Mouse (Mus musculus): Measurements from ENCODE around the gene Asz1.

DNA sequence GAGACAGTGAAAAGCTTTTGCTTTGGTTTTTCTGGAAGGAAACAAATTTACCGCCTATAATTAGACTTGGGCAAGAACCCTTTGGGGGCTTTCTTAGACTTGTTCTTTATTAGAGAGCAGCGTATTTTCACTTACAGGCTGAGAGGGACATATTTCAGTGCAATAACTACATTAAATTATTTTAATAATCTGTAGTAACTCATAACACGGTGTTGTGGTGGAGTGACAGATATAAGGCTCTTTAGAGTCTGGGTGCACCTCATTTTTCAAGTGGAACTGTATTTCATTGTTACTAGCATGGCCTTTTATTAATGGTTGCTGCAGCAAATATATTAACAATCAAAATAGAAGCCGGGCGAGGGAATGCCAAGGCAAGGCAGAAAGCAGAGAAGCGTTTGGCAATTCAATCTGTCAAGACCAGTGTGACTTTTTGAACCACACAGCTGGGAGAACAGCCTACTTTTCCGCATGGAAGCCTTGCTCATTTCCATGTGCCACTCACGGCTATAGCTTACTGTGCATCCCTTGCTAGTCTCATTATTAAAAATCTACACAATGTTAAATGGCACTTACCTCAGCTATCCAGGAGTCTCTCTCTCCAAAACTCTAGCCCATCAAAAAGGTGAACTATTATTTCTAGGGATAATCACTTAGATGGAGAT is 84.6 kb downstream of the Asz1 start:
- TF ChIP-seq POU5F1 (IDR thresholded peaks at IDR 0.05; ENCODE audit: borderline replicate concordance, low read length), result no peak
- TF ChIP-seq CTCF (conservative IDR thresholded peaks at IDR 0.05; ENCODE audit: low read length), result no peak
- TF ChIP-seq NANOG (IDR thresholded peaks at IDR 0.05; ENCODE audit: borderline replicate concordance, low read length), result no peak

Measured in E14TG2a.4 (cell line).